Mouse (Mus musculus): ENCODE results near the gene Mex3d. TPM values are rescaled to one million over a fixed set of nuclear protein-coding genes. Genes with fewer than 3 reads are reported as not detected.

Gene Mex3d
- polyA plus RNA-seq, 1 experiment from 2014 or later: 5.1 TPM

- Histone ChIP-seq H3K9me3 (ENCODE audit: low read length) (no peaks in the 10 kb centered on the region), H3K4me2 (replicated peaks; ENCODE audit: low read depth, low read length) (no peak overlapping the region), H3K27ac (ENCODE audit: low read length) (no peak overlapping the region), H3K4me1 (ENCODE audit: insufficient read depth, low read length) (peaks cover 5% of the 10 kb centered on the region; the same call in 1 of the 2 replicates), H3K4me3 (ENCODE audit: low read length) (no peak overlapping the region), H3K27me3 (ENCODE audit: insufficient read depth, low read length) (no peaks in the 10 kb centered on the region), H3K9ac (replicated peaks; ENCODE audit: low read length) (no peak overlapping the region), H3K36me3 (ENCODE audit: insufficient read depth, low read length) (peaks cover 29% of the 10 kb centered on the region)
- no peak for ATAC-seq (ENCODE audit: low FRiP score, low TSS enrichment)
- 53% methylated on average over 10 of the region's 10 CpGs for WGBS
Measured at GRCm38 (mm10) chr10:80377716-80378115, 9.7 kb downstream of the Mex3d start.

- no peak overlapping the region for H3K4me2 ChIP-seq (replicated peaks; ENCODE audit: low read depth, low read length)
- peaks cover 6% of the 10 kb centered on the region; the same call in 1 of the 2 replicates for H3K4me1 ChIP-seq (ENCODE audit: insufficient read depth, low read length)
- H3K36me3 ChIP-seq (ENCODE audit: insufficient read depth, low read length): peaks cover 14% of the 10 kb centered on the region
- WGBS: 2% methylated on average over 7 of the region's 7 CpGs
- no peak overlapping the region for H3K27ac ChIP-seq (ENCODE audit: low read length)
- ATAC-seq (ENCODE audit: low FRiP score, low TSS enrichment): no peak
- no peak overlapping the region for H3K4me3 ChIP-seq (ENCODE audit: low read length)
- H3K27me3 ChIP-seq (ENCODE audit: insufficient read depth, low read length): no peaks in the 10 kb centered on the region
- no peaks in the 10 kb centered on the region for H3K9me3 ChIP-seq (ENCODE audit: low read length)
- H3K9ac ChIP-seq (replicated peaks; ENCODE audit: low read length): no peak overlapping the region
Measured at GRCm38 (mm10) chr10:80376160-80376559, 11.3 kb downstream of the Mex3d start.

- no peaks in the 10 kb centered on the region for H3K36me3 ChIP-seq (ENCODE audit: insufficient read depth, low read length)
Measured at GRCm38 (mm10) chr10:80374063-80374462, 13.4 kb downstream of the Mex3d start.

GRCm38 (mm10) chr10:80372706-80373105, 14.8 kb downstream of the Mex3d start:
- Histone ChIP-seq H3K9me3 (ENCODE audit: low read length) (no peaks in the 10 kb centered on the region), H3K4me3 (ENCODE audit: low read length) (no peak overlapping the region), H3K27ac (ENCODE audit: low read length) (no peak overlapping the region), H3K36me3 (ENCODE audit: insufficient read depth, low read length) (no peaks in the 10 kb centered on the region), H3K27me3 (ENCODE audit: insufficient read depth, low read length) (no peaks in the 10 kb centered on the region), H3K4me1 (ENCODE audit: insufficient read depth, low read length) (0 out of 2 replicates have a peak, but pooled peaks cover 3% of the 10 kb centered on the region), H3K4me2 (replicated peaks; ENCODE audit: low read depth, low read length) (no peak overlapping the region), H3K9ac (replicated peaks; ENCODE audit: low read length) (no peak overlapping the region)
- 84% methylated on average over 6 of the region's 6 CpGs for WGBS
- no peak for ATAC-seq (ENCODE audit: low FRiP score, low TSS enrichment)

More at GRCm38 (mm10) chr10:80374063-80374462, 13.4 kb downstream of the Mex3d start:
- Histone ChIP-seq H3K4me3 (ENCODE audit: low read length) (no peak overlapping the region), H3K9ac (replicated peaks; ENCODE audit: low read length) (no peak overlapping the region), H3K27ac (ENCODE audit: low read length) (no peak overlapping the region), H3K27me3 (ENCODE audit: insufficient read depth, low read length) (no peaks in the 10 kb centered on the region), H3K9me3 (ENCODE audit: low read length) (no peaks in the 10 kb centered on the region), H3K4me1 (ENCODE audit: insufficient read depth, low read length) (0 out of 2 replicates have a peak, but pooled peaks cover 3% of the 10 kb centered on the region), H3K4me2 (replicated peaks; ENCODE audit: low read depth, low read length) (no peak overlapping the region)
- ATAC-seq (ENCODE audit: low FRiP score, low TSS enrichment): no peak
- 22% methylated on average over 6 of the region's 6 CpGs for WGBS

GRCm38 (mm10) chr10:80371983-80372382, 15.5 kb downstream of the Mex3d start:
- H3K4me1 ChIP-seq (ENCODE audit: insufficient read depth, low read length): 0 out of 2 replicates have a peak, but pooled peaks cover 3% of the 10 kb centered on the region
- H3K4me3 ChIP-seq (ENCODE audit: low read length): peak overlapping the region; percentile 32
- peak; percentile 1; the same call in 1 of the 2 replicates for ATAC-seq (ENCODE audit: low FRiP score, low TSS enrichment)
- no peak overlapping the region for H3K9ac ChIP-seq (replicated peaks; ENCODE audit: low read length)
- H3K27ac ChIP-seq (ENCODE audit: low read length): no peak overlapping the region
- H3K36me3 ChIP-seq (ENCODE audit: insufficient read depth, low read length): no peaks in the 10 kb centered on the region
- no peaks in the 10 kb centered on the region for H3K9me3 ChIP-seq (ENCODE audit: low read length)
- WGBS: 46% methylated on average over 9 of the region's 9 CpGs
- no peaks in the 10 kb centered on the region for H3K27me3 ChIP-seq (ENCODE audit: insufficient read depth, low read length)
- H3K4me2 ChIP-seq (replicated peaks; ENCODE audit: low read depth, low read length): peak overlapping the region; percentile 29; the same call in 1 of the 2 replicates

- Histone ChIP-seq H3K9ac (replicated peaks; ENCODE audit: low read length) (no peak overlapping the region), H3K4me3 (ENCODE audit: low read length) (peak overlapping the region; percentile 32), H3K9me3 (ENCODE audit: low read length) (no peaks in the 10 kb centered on the region), H3K4me2 (replicated peaks; ENCODE audit: low read depth, low read length) (peak overlapping the region; percentile 29; the same call in 1 of the 2 replicates), H3K27me3 (ENCODE audit: insufficient read depth, low read length) (no peaks in the 10 kb centered on the region), H3K36me3 (ENCODE audit: insufficient read depth, low read length) (no peaks in the 10 kb centered on the region), H3K4me1 (ENCODE audit: insufficient read depth, low read length) (0 out of 2 replicates have a peak, but pooled peaks cover 3% of the 10 kb centered on the region), H3K27ac (ENCODE audit: low read length) (no peak overlapping the region)
- ATAC-seq (ENCODE audit: low FRiP score, low TSS enrichment): peak; percentile 72
- 3% methylated on average over 12 of the region's 12 CpGs for WGBS
Measured at GRCm38 (mm10) chr10:80371411-80371966, 16.0 kb downstream of the Mex3d start.

- H3K9ac ChIP-seq (replicated peaks; ENCODE audit: low read length): no peak overlapping the region
- no peak overlapping the region for H3K4me3 ChIP-seq (ENCODE audit: low read length)
- no peak overlapping the region for H3K27ac ChIP-seq (ENCODE audit: low read length)
- H3K27me3 ChIP-seq (ENCODE audit: insufficient read depth, low read length): no peaks in the 10 kb centered on the region
- H3K9me3 ChIP-seq (ENCODE audit: low read length): no peaks in the 10 kb centered on the region
- WGBS: 77% methylated on average over 21 of the region's 21 CpGs
- H3K4me1 ChIP-seq (ENCODE audit: insufficient read depth, low read length): 0 out of 2 replicates have a peak, but pooled peaks cover 3% of the 10 kb centered on the region
- no peak overlapping the region for H3K4me2 ChIP-seq (replicated peaks; ENCODE audit: low read depth, low read length)
- no peaks in the 10 kb centered on the region for H3K36me3 ChIP-seq (ENCODE audit: insufficient read depth, low read length)
- no peak for ATAC-seq (ENCODE audit: low FRiP score, low TSS enrichment)
Measured at GRCm38 (mm10) chr10:80369995-80370747, 17.3 kb downstream of the Mex3d start.

- WGBS: 93% methylated on average over 6 of the region's 6 CpGs
- H3K4me3 ChIP-seq (ENCODE audit: low read length): no peak overlapping the region
- no peaks in the 10 kb centered on the region for H3K9me3 ChIP-seq (ENCODE audit: low read length)
- H3K36me3 ChIP-seq (ENCODE audit: insufficient read depth, low read length): no peaks in the 10 kb centered on the region
- no peak overlapping the region for H3K4me2 ChIP-seq (replicated peaks; ENCODE audit: low read depth, low read length)
- H3K4me1 ChIP-seq (ENCODE audit: insufficient read depth, low read length): 0 out of 2 replicates have a peak, but pooled peaks cover 3% of the 10 kb centered on the region
- no peak overlapping the region for H3K27ac ChIP-seq (ENCODE audit: low read length)
- ATAC-seq (ENCODE audit: low FRiP score, low TSS enrichment): no peak
- H3K9ac ChIP-seq (replicated peaks; ENCODE audit: low read length): no peak overlapping the region
- H3K27me3 ChIP-seq (ENCODE audit: insufficient read depth, low read length): no peaks in the 10 kb centered on the region
Measured at GRCm38 (mm10) chr10:80368392-80368791, 19.1 kb downstream of the Mex3d start.

GRCm38 (mm10) chr10:80367954-80368353, 19.5 kb downstream of the Mex3d start:
- H3K4me1 ChIP-seq (ENCODE audit: insufficient read depth, low read length): 0 out of 2 replicates have a peak, but pooled peaks cover 3% of the 10 kb centered on the region
- no peak for ATAC-seq (ENCODE audit: low FRiP score, low TSS enrichment)

GRCm38 (mm10) chr10:80365736-80366135, 21.7 kb downstream of the Mex3d start:
- H3K4me1 ChIP-seq (ENCODE audit: insufficient read depth, low read length): no peaks in the 10 kb centered on the region
- H3K36me3 ChIP-seq (ENCODE audit: insufficient read depth, low read length): no peaks in the 10 kb centered on the region
- no peak overlapping the region for H3K27ac ChIP-seq (ENCODE audit: low read length)
- 70% methylated on average over 6 of the region's 6 CpGs for WGBS
- no peak overlapping the region for H3K4me3 ChIP-seq (ENCODE audit: low read length)
- no peak for ATAC-seq (ENCODE audit: low FRiP score, low TSS enrichment)
- H3K27me3 ChIP-seq (ENCODE audit: insufficient read depth, low read length): peaks cover 5% of the 10 kb centered on the region; the same call in 1 of the 2 replicates
- no peaks in the 10 kb centered on the region for H3K9me3 ChIP-seq (ENCODE audit: low read length)
- no peak overlapping the region for H3K4me2 ChIP-seq (replicated peaks; ENCODE audit: low read depth, low read length)
- H3K9ac ChIP-seq (replicated peaks; ENCODE audit: low read length): no peak overlapping the region

More at GRCm38 (mm10) chr10:80367954-80368353, 19.5 kb downstream of the Mex3d start:
- H3K27ac ChIP-seq (ENCODE audit: low read length): no peak overlapping the region
- peaks cover 2% of the 10 kb centered on the region; the same call in 1 of the 2 replicates for H3K27me3 ChIP-seq (ENCODE audit: insufficient read depth, low read length)
- WGBS: 43% methylated on average over 5 of the region's 5 CpGs
- H3K9ac ChIP-seq (replicated peaks; ENCODE audit: low read length): no peak overlapping the region
- H3K4me3 ChIP-seq (ENCODE audit: low read length): no peak overlapping the region
- no peaks in the 10 kb centered on the region for H3K36me3 ChIP-seq (ENCODE audit: insufficient read depth, low read length)
- H3K9me3 ChIP-seq (ENCODE audit: low read length): no peaks in the 10 kb centered on the region
- no peak overlapping the region for H3K4me2 ChIP-seq (replicated peaks; ENCODE audit: low read depth, low read length)
